Mouse (Mus musculus) hindbrain, embryonic 14.5 days (tissue): ENCODE measurements around the gene Icosl. TPM values are rescaled to one million over a fixed set of nuclear protein-coding genes. Genes with fewer than 3 reads are reported as not detected.

ENCODE experiments used
- ATAC-seq: fragments of 200-750 bp; cut with Nextera tagmentation; 2 replicates; pipeline ENCODE4 v1.8.0; 2017; ENCODE audit warnings: moderate number of reproducible peaks, mild to moderate bottlenecking, moderate TSS enrichment, moderate library complexity; ENCODE audit not compliant: low FRiP score
- DNase-seq: peaks from one replicate; pipeline ENCODE4 v3.0.0-alpha.2; 2015; ENCODE audit warnings: low spot score
- H3K27ac ChIP-seq: fragments of 300-500 bp; sonication (generic); 2 replicates; pipeline ENCODE4 v1.5.1; 2014; ENCODE audit warnings: mild to moderate bottlenecking, moderate library complexity
- H3K27me3 ChIP-seq: fragments of 300-500 bp; sonication (generic); 2 replicates; pipeline ENCODE4 v1.6.1; 2014; ENCODE audit warnings: mild to moderate bottlenecking, low read length, mixed read lengths; ENCODE audit not compliant: control insufficient read depth, insufficient read depth
- H3K36me3 ChIP-seq: fragments of 300-500 bp; sonication (generic); replicated peaks from 2 replicates; pipeline ENCODE4 v1.6.1; 2014; ENCODE audit not compliant: control insufficient read depth, insufficient read depth
- H3K4me1 ChIP-seq: fragments of 300-500 bp; sonication (generic); replicated peaks from 2 replicates; pipeline ENCODE4 v1.6.1; 2014; ENCODE audit warnings: antibody characterized with exemption, low read length, mixed read lengths; ENCODE audit not compliant: control insufficient read depth, insufficient read depth
- H3K4me2 ChIP-seq: fragments of 300-500 bp; sonication (generic); replicated peaks from 2 replicates; pipeline ENCODE4 v1.6.1; 2014; ENCODE audit warnings: mild to moderate bottlenecking, moderate library complexity
- H3K4me3 ChIP-seq: fragments of 300-500 bp; sonication (generic); replicated peaks from 2 replicates; pipeline ENCODE4 v1.5.1; 2014; ENCODE audit warnings: mild to moderate bottlenecking, low read length
- H3K9ac ChIP-seq: fragments of 300-500 bp; sonication (generic); 2 replicates; pipeline ENCODE4 v1.6.1; 2014
- H3K9me3 ChIP-seq: fragments of 300-500 bp; sonication (generic); 2 replicates; pipeline ENCODE4 v1.6.1; 2016; ENCODE audit warnings: low read length; ENCODE audit not compliant: control insufficient read depth
- WGBS: fragments of 180-500 bp; shearing (Covaris S2); extraction: QIAGEN DNeasy Blood & Tissue Kit; methylation state at CpG from one replicate; pipeline ENCODE4 v1.1.7; 2014; 5-methylcytosine and 5-hydroxymethylcytosine counted together
- polyA plus RNA-seq: library from polyadenylated mRNA; unstranded; fragments of >200 nt; fragmentation: Nextera tagmentation; extraction: Ambion mirVana; gene quantifications from 2 replicates; pipeline ENCODE4 v1.2.1, GENCODE M21; 2014

Gene Icosl
- polyA plus RNA-seq, 1 experiment from 2014 or later, result 0.79 TPM

DNA sequence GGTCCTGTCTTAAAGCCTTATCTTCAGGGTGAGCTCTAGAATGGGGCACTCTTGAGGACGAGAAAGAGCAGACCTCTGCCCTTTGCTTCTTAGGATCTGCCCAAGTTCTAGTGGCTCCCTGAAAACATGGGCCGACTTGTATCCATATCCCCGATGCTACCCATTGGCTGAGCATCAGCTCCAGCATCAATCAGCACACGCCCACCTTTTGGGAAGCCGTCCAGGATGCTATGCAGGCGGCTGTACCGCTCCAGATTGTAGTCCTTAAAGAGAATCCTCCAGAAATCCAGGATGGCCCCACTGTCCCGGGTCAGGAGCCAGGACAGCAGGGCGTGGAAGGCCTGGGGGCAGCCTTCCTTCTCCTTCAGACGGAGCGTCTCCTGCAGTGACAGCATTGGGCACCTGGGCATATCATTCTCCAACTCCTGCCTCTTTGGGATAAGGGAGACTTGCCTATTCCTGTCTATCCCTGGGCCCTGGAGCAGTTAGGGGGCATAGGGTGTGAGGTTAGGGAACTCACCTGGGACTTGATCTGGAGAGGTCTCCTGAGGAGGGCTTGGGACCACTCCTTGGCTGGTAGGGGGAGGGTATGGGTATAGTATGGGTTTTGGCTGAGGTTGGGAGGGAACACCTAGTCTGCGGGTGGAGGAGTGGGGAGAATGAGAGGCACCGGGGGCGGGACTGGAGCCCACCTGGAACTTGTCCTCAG is 26.3 kb upstream of the Icosl start:
- Histone ChIP-seq H3K4me2 (peak overlapping the region; percentile 43), H3K27ac (no peak overlapping the region), H3K4me3 (peak overlapping the region; percentile 11; the same call in 1 of the 2 replicates), H3K36me3 (no peaks in the 10 kb centered on the region), H3K9ac (peak overlapping the region; percentile 18), H3K9me3 (no peaks in the 10 kb centered on the region), H3K27me3 (no peaks in the 10 kb centered on the region), H3K4me1 (no peaks in the 10 kb centered on the region; the same call in 1 of the 2 replicates)
- ATAC-seq, result peak; percentile 35; the same call in 1 of the 2 replicates
- no peak for DNase-seq
- WGBS, result 58% methylated on average over 14 of the region's 14 CpGs

DNA sequence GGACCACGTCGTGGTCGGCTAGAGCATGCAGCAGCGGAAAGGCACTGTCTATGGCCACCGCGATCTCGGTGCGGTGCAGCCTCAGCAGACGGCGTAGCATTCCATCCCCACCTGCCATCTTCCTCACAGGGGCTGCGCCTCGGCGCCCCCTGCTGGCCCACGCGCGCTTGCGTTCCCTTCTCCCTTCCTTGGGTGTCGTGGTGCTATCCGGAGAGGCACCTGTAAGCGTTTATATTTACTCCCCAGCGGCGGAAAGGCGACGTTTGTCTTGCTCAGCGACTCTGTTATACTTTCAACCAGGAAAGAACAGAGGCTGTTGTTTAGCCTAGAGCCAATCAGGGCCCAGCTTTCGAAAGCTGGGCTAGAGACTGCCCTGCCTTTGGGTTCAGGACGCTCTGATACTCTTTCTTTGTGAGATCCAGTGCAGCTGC is 25.7 kb upstream of the Icosl start, which contains the start of gene Aire:
Aire (minus strand) TSS at position 205 of the 431 bp plus-strand sequence.
- peak; percentile 73 for DNase-seq
- peak within 1 kb of the TSS; percentile 18 for H3K9ac ChIP-seq
- 2% methylated on average over 27 of the region's 27 CpGs for WGBS

DNA sequence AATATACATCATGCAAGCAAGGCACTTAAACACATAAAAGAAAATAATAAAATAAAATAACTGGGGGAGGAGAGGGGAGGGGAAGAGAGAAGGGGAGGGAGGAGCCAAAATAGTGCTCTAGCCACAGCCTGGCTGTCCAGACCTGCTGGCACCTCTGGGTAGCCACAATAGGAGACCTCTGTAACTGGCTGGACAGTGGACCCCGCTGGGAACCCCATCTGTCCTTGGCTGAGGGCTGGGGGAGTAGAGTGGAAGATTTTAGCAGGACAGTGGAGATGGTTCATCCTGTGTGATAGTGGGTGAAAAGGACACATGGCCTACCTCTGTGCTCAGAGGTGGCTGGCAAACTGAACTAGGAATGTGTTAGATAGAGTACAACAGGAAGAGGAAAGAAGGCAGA is 24.6 kb upstream of the Icosl start:
- ATAC-seq, result no peak
- no peaks in the 10 kb centered on the region; the same call in 1 of the 2 replicates for H3K4me1 ChIP-seq
- no peak for DNase-seq
- H3K27me3 ChIP-seq, result no peaks in the 10 kb centered on the region
- no peak overlapping the region for H3K4me2 ChIP-seq
- no peaks in the 10 kb centered on the region for H3K9me3 ChIP-seq
- no peaks in the 10 kb centered on the region for H3K36me3 ChIP-seq
- WGBS, result 75% methylated on average over 1 of the region's 1 CpGs
- H3K9ac ChIP-seq, result no peak overlapping the region
- H3K27ac ChIP-seq, result no peak overlapping the region
- H3K4me3 ChIP-seq, result no peak overlapping the region

More for the DNA sequence above, 25.7 kb upstream of the Icosl start, which contains the start of gene Aire:
- H3K27ac ChIP-seq, result no peak within 1 kb of the TSS
- H3K36me3 ChIP-seq, result no peaks in the 10 kb centered on the region
- no peaks in the 10 kb centered on the region for H3K9me3 ChIP-seq
- peak within 1 kb of the TSS; percentile 43 for H3K4me2 ChIP-seq
- ATAC-seq, result peak; percentile 72
- H3K4me1 ChIP-seq, result no peaks in the 10 kb centered on the region; the same call in 1 of the 2 replicates
- H3K4me3 ChIP-seq, result peak within 1 kb of the TSS; percentile 11
- no peaks in the 10 kb centered on the region for H3K27me3 ChIP-seq

DNA sequence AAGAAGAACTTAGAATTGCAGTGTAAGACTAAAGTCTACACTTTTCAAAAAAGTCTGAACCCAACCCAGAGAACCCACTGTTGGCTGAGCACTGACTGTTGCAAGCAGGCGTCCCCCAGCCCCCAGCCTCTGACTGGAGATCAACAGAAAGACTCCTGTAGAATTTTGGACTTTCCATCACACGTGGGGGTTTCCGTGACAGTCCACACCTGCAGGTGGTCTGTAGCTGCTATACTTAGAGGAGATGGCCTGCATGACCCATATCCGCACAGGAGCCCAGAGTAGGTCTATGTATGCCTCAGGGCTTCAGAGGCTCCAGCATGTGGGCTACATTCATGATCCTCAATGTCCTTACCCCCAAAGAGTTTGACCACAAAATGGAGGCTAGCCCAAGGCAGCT is 22.7 kb upstream of the Icosl start:
- no peak for DNase-seq
- 88% methylated on average over 4 of the region's 4 CpGs for WGBS
- Histone ChIP-seq H3K4me1 (no peaks in the 10 kb centered on the region; the same call in 1 of the 2 replicates), H3K9me3 (no peaks in the 10 kb centered on the region), H3K9ac (no peak overlapping the region), H3K27ac (no peak overlapping the region), H3K4me2 (no peak overlapping the region), H3K4me3 (no peak overlapping the region), H3K36me3 (no peaks in the 10 kb centered on the region), H3K27me3 (no peaks in the 10 kb centered on the region)
- ATAC-seq, result no peak

DNA sequence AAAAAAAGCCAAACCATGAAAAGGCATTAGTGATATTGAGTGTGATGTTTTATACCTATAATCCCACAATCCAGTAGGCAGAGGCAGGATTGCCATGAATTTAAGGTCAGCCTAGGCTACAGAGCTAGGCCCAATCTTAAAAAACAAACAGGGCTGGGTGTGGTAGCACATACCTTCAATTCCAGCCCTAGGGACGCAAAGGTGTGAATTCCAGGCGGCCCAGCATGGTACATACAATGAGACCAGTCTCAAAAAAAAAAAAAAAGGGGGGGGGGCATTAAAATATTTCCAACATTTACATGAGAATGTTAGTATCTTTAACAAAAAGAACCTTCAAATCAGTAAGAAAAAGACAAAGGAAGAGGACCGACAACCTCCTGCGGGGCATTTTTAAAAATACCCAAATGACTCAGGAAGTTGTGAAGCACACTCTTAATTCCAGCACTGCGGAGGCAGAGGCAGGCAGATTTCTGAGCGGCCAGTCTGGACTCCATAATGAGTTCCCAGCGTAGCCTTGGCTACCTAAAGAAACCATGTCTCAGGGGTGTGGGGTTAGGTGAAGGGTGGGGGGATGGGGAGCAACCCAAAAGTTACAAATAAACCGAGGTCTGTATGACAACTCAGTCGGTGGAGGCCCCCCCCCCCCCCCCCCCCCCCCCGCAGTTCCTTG is 20.9 kb upstream of the Icosl start:
- H3K4me3 ChIP-seq, result no peak overlapping the region
- no peak overlapping the region for H3K27ac ChIP-seq
- no peaks in the 10 kb centered on the region for H3K27me3 ChIP-seq
- no peak overlapping the region for H3K9ac ChIP-seq
- ATAC-seq, result no peak
- no peaks in the 10 kb centered on the region for H3K9me3 ChIP-seq
- DNase-seq, result no peak
- H3K4me1 ChIP-seq, result no peaks in the 10 kb centered on the region; the same call in 1 of the 2 replicates
- no peaks in the 10 kb centered on the region for H3K36me3 ChIP-seq
- H3K4me2 ChIP-seq, result no peak overlapping the region
- WGBS, result 86% methylated on average over 9 of the region's 10 CpGs

DNA sequence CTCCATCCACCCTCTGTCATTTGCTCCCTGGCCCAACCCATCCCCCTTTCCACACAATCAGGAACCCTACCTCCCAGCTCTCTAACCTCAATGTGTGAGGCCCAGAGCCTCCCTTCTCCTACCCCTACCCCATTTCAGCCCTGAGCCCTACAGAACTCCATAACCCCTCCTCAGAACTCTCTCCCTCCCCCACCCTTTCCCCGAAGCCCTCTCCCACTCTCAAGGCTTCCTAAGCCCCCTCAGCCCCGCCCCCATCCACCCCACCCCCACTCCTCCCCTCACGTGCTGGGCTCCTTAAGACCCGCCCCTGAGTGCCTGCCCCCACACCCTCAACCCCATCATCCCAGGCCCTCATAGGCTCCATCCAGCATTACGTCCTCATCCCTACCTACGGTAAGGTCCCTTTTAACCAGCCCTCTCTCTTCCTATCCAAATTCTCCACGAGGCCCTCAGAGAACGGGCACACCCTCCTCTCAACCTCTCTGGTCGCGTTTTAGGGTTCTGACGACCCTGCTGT is 19.5 kb upstream of the Icosl start:
- Histone ChIP-seq H3K9me3 (no peaks in the 10 kb centered on the region), H3K36me3 (no peaks in the 10 kb centered on the region), H3K27ac (no peak overlapping the region), H3K4me1 (no peaks in the 10 kb centered on the region), H3K4me2 (no peak overlapping the region), H3K27me3 (no peaks in the 10 kb centered on the region), H3K4me3 (no peak overlapping the region), H3K9ac (no peak overlapping the region)
- ATAC-seq (no peak), DNase-seq (no peak)
- 64% methylated on average over 11 of the region's 11 CpGs for WGBS

DNA sequence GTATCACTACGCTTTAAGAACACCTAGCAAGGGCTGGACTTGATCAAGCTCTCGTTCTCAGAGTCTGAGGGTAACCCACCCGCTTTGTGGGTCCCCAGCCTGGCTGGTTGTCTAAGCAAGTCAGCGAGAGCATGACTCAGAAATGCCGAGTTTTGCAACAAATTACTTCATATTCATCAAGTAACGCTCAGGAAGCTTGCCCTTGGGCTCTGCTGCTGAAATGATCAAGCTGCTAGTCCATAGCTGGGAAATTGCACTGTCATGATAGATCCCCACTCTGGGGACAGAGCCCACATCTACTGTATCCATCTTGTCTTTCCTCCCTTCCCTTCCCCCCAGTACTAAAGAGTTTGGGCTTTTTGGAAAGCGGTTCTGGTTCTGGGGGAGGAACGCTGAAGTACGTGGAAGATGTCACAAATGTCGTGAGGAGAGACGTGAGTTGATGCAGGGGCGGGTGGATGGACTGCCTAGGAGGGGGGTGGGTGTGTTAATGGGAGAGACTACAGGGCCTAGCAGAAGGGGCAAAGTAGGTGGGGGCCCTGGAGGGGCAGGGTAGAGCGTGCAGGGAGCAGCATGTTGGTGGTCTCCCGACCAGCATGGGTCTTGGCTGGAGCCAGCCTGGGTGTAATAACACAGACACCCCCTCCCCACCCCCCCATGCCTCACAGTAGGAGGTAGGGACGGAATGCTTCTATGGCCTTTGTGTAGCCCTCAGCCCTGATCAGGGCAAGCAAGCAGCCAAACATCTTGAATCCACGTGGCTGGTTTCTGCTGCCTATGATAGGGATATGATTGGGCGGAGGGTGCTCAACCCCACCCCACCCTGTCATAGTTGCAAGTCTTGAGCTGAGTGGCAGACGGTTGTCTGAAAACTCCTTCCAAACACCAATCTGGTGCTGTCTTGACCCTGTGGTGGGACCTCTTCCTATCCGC is 14.2 kb upstream of the Icosl start:
- no peak for ATAC-seq
- H3K4me2 ChIP-seq, result no peak overlapping the region
- no peaks in the 10 kb centered on the region for H3K9me3 ChIP-seq
- 66% methylated on average over 19 of the region's 19 CpGs for WGBS
- H3K4me3 ChIP-seq, result no peak overlapping the region
- no peak overlapping the region for H3K9ac ChIP-seq
- no peak for DNase-seq
- no peaks in the 10 kb centered on the region for H3K27me3 ChIP-seq
- no peaks in the 10 kb centered on the region for H3K36me3 ChIP-seq
- no peak overlapping the region for H3K27ac ChIP-seq
- no peaks in the 10 kb centered on the region for H3K4me1 ChIP-seq

DNA sequence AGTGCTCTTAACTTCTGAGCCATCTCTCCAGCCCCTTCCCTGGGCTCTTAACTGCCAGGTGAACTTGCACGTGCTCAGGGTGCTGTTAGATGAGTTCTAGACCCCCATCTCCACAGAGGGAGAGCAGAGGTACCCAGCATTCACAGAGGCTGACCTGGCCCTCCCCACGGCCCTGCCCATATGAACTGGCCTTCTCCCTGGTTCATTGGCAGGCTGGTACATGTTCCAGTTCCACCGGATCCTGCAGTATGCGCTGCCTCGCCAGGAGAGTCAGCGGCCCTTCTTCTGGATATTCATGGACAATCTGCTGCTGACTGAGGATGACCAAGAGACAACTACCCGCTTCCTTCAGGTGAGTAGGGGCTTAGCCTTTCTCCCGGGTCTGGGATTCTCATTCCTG is 12.0 kb upstream of the Icosl start:
- no peaks in the 10 kb centered on the region for H3K9me3 ChIP-seq
- H3K4me1 ChIP-seq, result no peaks in the 10 kb centered on the region
- no peak for ATAC-seq
- no peak overlapping the region for H3K4me2 ChIP-seq
- no peak overlapping the region for H3K4me3 ChIP-seq
- H3K36me3 ChIP-seq, result no peaks in the 10 kb centered on the region
- WGBS, result 92% methylated on average over 8 of the region's 8 CpGs
- no peak overlapping the region for H3K9ac ChIP-seq
- H3K27me3 ChIP-seq, result no peaks in the 10 kb centered on the region
- DNase-seq, result no peak
- H3K27ac ChIP-seq, result no peak overlapping the region
